Comparison of ENCODE assay signal across 8 mouse cellular contexts in the genomic region with DNA sequence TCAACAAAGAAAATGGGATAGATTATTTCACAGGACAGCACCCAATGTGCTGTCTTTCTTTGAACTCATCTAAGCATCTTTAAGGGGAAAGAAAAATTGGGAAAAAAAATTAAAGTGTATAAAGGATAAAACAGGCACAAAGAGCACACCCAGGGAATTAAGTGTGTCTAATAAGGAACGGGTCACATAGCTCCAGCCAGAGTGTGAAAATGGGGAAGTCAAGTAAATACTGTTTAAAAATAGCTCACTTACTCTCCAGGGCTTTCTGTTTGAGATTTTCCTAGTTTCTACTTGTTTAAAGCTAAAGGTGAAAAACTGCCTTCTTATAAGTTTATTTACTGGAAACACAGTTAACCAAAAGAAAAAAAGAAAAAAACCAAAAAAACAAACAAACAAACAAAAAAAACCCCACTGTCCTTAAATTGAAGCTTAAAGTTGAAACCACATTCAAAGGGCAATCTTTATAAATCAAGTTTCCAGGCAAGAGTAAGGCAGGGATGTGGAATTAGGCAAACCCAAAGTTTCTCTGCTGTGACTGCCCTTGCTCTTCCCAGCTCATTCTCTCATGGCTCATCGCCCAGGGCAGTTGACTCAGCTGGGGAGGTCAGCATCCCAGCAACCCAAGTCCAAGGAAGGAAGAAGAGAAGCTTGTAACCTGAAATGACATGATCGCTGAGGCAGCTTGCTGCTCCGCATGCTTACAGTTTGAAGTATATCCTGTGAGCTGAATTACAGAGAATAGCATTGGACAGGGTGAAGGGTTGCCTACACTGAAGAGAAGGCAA. TPM values are rescaled to one million over a fixed set of nuclear protein-coding genes. Genes with fewer than 3 reads are reported as not detected.
DNase-seq lines count a peak whose midpoint lies in the region; ATAC-seq lines count a peak whose summit lies in the region.

No protein-coding gene starts in this region.

- H3K9me3 ChIP-seq in forebrain, embryonic 11.5 days (ENCODE audit: control insufficient read depth, low read length), result no peaks in the 10 kb centered on the region

- no peak overlapping the region for H3K27ac ChIP-seq in forebrain, embryonic 11.5 days (ENCODE audit: low read depth, low read length)

- no peak overlapping the region for H3K4me2 ChIP-seq in forebrain, embryonic 11.5 days (ENCODE audit: low read depth, low read length, severe bottlenecking)

- ATAC-seq in megakaryocyte, adult 5-6 weeks (ENCODE audit: poor library complexity, severe bottlenecking), result peak; percentile 84
- no peak for ATAC-seq in forebrain, embryonic 11.5 days (replicated peaks; ENCODE audit: low FRiP score)

- H3K9ac ChIP-seq in forebrain, embryonic 11.5 days (ENCODE audit: low read length), result no peak overlapping the region

- DNase-seq in left cerebral cortex, postnatal 4 days, result peak; percentile 44
- no peak for DNase-seq in left cerebral cortex, adult 8-10 months (ENCODE audit: low spot score in 2 of 2)
- peak; percentile 62 for DNase-seq in adrenal gland, adult 8-10 months
- peak; percentile 42 to 48 for DNase-seq in heart, postnatal 10 days
- no peak for DNase-seq in cerebellum, adult 11 months
- no peak for DNase-seq in cerebellum, adult 8-10 months
- DNase-seq in forebrain, embryonic 11.5 days (ENCODE audit: low spot score), result no peak

- intact Hi-C loops in left cerebral cortex, postnatal 4 days (cut with DNase I), result no loop called here
- intact Hi-C loops in heart, postnatal 10 days (cut with DNase I), result no loop called here

- H3K27me3 ChIP-seq in forebrain, embryonic 11.5 days (ENCODE audit: control insufficient read depth, insufficient read depth, low read length), result no peaks in the 10 kb centered on the region

- H3K4me3 ChIP-seq in forebrain, embryonic 11.5 days (ENCODE audit: low read depth, low read length), result no peak overlapping the region

- no peaks in the 10 kb centered on the region for H3K36me3 ChIP-seq in forebrain, embryonic 11.5 days (ENCODE audit: control insufficient read depth, insufficient read depth, low read length)

- H3K4me1 ChIP-seq in forebrain, embryonic 11.5 days (replicated peaks; ENCODE audit: control insufficient read depth, insufficient read depth, low read length), result no peaks in the 10 kb centered on the region

- 78% methylated on average over 4 of the region's 4 CpGs for WGBS in forebrain, embryonic 11.5 days

RNA-seq across cellular contexts. Expression of gene Arhgap15, which starts 57.5 kb away (rescaled TPM):
- total RNA-seq in left cerebral cortex, postnatal 4 days (2021), result 1 to 10 TPM; 2.1 to 2.6 TPM
- total RNA-seq in left cerebral cortex, adult 8-10 months (2022), result 1 to 10 TPM; 7.8 to 10.0 (median 8.8) TPM
- 1 to 10 TPM; 1.3 to 3.8 (median 2.5) TPM for total RNA-seq in adrenal gland, adult 8-10 months (2022)
- 1 to 10 TPM in 1 of 2 experiments, under 1 TPM in 1; 0.82 to 1.0 TPM for total RNA-seq in heart, postnatal 10 days (2021)
- total RNA-seq in megakaryocyte, adult 5-6 weeks (2015), result 149 and 151 TPM in 2 replicates
- 173 and 185 TPM in 2 replicates for total RNA-seq in megakaryocyte, adult 5-6 weeks (2017)
- polyA plus RNA-seq in forebrain, embryonic 11.5 days (2014; fragmentation: Nextera tagmentation; extraction: Ambion mirVana), result 0.20 TPM in 1 of 2 replicates, not detected in the other

Comparison
In these comparisons a context has a peak if more than half of its experiments do, and no peak if none do; other contexts are left out.
1. DNase-seq: peak in left cerebral cortex, postnatal 4 days (single experiment), adrenal gland, adult 8-10 months (single experiment) and heart, postnatal 10 days (2 of 2); none in left cerebral cortex, adult 8-10 months (0 of 2), cerebellum, adult 11 months (single experiment), cerebellum, adult 8-10 months (single experiment) and forebrain, embryonic 11.5 days (single experiment).
2. RNA of gene Arhgap15, which starts 57.5 kb away (total RNA-seq): 149 to 185 TPM in megakaryocyte, adult 5-6 weeks; 7.8 to 10.0 TPM in left cerebral cortex, adult 8-10 months, 1.3 to 3.8 TPM in adrenal gland, adult 8-10 months, 2.1 to 2.6 TPM in left cerebral cortex, postnatal 4 days and 0.82 to 1.0 TPM in heart, postnatal 10 days; every median in the first group is over 10 times any median in the second.